Mouse (Mus musculus) thymus, adult 2 months (tissue): ENCODE measurements around the gene Icam5.

ENCODE experiments used
- CTCF ChIP-seq: fragments of 200-500 bp; IDR thresholded peaks from 2 replicates; pipeline ENCODE4 v1.5.1; 2012; ENCODE audit warnings: mild to moderate bottlenecking, control low read depth, low read length, moderate library complexity, borderline replicate concordance; ENCODE audit not compliant: control insufficient read depth, poor library complexity, insufficient read depth; ENCODE audit errors: extremely low read depth
- POLR2A ChIP-seq: fragments of 200-500 bp; IDR thresholded peaks from 2 replicates; pipeline ENCODE4 v1.6.1; 2012; ENCODE audit warnings: mild to moderate bottlenecking, low read length, control low read depth, moderate library complexity; ENCODE audit not compliant: control insufficient read depth, poor library complexity, insufficient read depth; ENCODE audit errors: extremely low read depth

- no peak for TF ChIP-seq CTCF
- TF ChIP-seq POLR2A: no peak
Observed at GRCm38 (mm10) chr9:21021363-21021762, 10.5 kb upstream of the Icam5 start.
